Mouse (Mus musculus) forebrain, embryonic 13.5 days (tissue): ENCODE data around the gene Pknox1. TPM values are rescaled to one million over a fixed set of nuclear protein-coding genes. Genes with fewer than 3 reads are reported as not detected.
A peak's percentile ranks its signal among the peaks of the same experiment; 100 is the strongest.
"Not testable (repeated sequence)": the region's sequence is repeated elsewhere in the genome, so short reads cannot be mapped to it uniquely, and the experiment has no call there.

Experiments used
- ATAC-seq: fragments of 200-750 bp; cut with Nextera tagmentation; 2 replicates; pipeline ENCODE4 v1.8.0; 2017
- H3K27ac ChIP-seq: fragments of 300-500 bp; sonication (generic); 2 replicates; pipeline ENCODE4 v1.5.1; 2015; ENCODE audit warnings: inconsistent platforms, mild to moderate bottlenecking, moderate library complexity
- H3K27me3 ChIP-seq: fragments of 300-500 bp; sonication (generic); 2 replicates; pipeline ENCODE4 v1.6.1; 2015; ENCODE audit warnings: mild to moderate bottlenecking, inconsistent platforms
- H3K36me3 ChIP-seq: fragments of 300-500 bp; sonication (generic); 2 replicates; pipeline ENCODE4 v1.6.1; 2015; ENCODE audit warnings: mild to moderate bottlenecking, inconsistent platforms; ENCODE audit not compliant: poor library complexity, severe bottlenecking
- H3K4me1 ChIP-seq: fragments of 300-500 bp; sonication (generic); 2 replicates; pipeline ENCODE4 v1.6.1; 2015; ENCODE audit warnings: inconsistent platforms
- H3K4me2 ChIP-seq: fragments of 300-500 bp; sonication (generic); 2 replicates; pipeline ENCODE4 v1.6.1; 2015; ENCODE audit warnings: inconsistent platforms, mild to moderate bottlenecking, moderate library complexity
- H3K4me3 ChIP-seq: fragments of 300-500 bp; sonication (generic); 2 replicates; pipeline ENCODE4 v1.5.1; 2015; ENCODE audit warnings: mild to moderate bottlenecking, inconsistent platforms
- H3K9ac ChIP-seq: fragments of 300-500 bp; sonication (generic); 2 replicates; pipeline ENCODE4 v1.6.1; 2015; ENCODE audit warnings: mild to moderate bottlenecking, inconsistent platforms
- H3K9me3 ChIP-seq: fragments of 300-500 bp; sonication (generic); replicated peaks from 2 replicates; pipeline ENCODE4 v1.6.1; 2016; ENCODE audit warnings: inconsistent platforms
- WGBS: fragments of 180-500 bp; shearing (Covaris S2); methylation state at CpG from one replicate; pipeline ENCODE4 v1.1.7; 2015; 5-methylcytosine and 5-hydroxymethylcytosine counted together
- polyA plus RNA-seq: library from polyadenylated mRNA; unstranded; fragments of >200 nt; fragmentation: Nextera tagmentation; extraction: Ambion mirVana; gene quantifications from 2 replicates; pipeline ENCODE4 v1.2.1, GENCODE M21; 2015

Gene Pknox1
- 29.6 and 30.5 TPM in 2 replicates for polyA plus RNA-seq

DNA sequence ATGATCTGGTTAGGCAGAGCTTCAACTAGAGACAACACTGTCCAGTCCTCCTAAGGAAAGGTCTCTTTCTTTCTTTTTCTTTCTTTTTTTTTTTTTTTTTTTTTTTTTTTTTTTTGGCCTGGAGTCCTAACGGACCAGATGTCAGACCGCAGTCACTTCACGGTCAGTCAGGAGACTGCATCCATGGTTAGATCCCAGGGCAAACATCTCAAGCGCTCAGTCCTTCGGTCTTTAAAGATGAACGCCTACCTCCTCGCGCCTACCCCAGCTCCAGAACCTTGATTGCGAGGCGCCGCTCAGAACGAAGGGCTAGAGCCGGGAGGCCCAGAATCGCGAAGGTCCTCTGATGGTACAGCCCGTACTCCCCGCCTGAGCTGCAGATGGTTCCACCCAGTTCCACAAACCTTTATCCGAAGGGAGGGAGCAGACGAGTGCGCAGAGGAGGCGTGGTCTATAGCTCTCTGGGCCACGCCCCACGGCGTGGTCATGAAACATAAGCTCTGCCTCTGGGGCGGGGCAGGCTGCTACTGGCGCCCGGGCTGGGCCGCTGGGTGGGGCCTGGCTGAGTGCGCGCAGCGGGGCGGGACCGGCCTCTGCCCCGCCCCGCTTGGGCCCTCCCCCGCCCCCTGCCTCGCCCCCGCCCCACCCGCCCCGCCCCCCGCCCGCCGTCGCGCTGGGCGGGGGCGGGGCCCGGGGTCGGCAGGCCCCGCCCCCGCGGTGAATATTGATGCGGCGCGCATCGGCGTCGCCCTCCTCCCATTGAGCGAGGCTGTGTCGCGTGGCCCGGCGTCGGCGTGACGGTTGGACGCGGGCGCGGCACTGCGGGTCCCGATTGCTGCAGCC is at the start of gene Pknox1:
TSS of gene Pknox1 (plus strand) at position 720 of the 843 bp plus-strand sequence.
- under 1% methylated on average over 34 of the region's 72 CpGs for WGBS
- Histone ChIP-seq H3K9ac (peak within 1 kb of the TSS; percentile 84), H3K4me3 (peak within 1 kb of the TSS; percentile 73), H3K27ac (peak within 1 kb of the TSS; percentile 98), H3K4me2 (peak within 1 kb of the TSS; percentile 91), H3K36me3 (no peaks in the 10 kb centered on the region), H3K4me1 (peaks cover 41% of the 10 kb centered on the region), H3K9me3 (no peaks in the 10 kb centered on the region), H3K27me3 (no peaks in the 10 kb centered on the region)
- peak; percentile 96 for ATAC-seq

DNA sequence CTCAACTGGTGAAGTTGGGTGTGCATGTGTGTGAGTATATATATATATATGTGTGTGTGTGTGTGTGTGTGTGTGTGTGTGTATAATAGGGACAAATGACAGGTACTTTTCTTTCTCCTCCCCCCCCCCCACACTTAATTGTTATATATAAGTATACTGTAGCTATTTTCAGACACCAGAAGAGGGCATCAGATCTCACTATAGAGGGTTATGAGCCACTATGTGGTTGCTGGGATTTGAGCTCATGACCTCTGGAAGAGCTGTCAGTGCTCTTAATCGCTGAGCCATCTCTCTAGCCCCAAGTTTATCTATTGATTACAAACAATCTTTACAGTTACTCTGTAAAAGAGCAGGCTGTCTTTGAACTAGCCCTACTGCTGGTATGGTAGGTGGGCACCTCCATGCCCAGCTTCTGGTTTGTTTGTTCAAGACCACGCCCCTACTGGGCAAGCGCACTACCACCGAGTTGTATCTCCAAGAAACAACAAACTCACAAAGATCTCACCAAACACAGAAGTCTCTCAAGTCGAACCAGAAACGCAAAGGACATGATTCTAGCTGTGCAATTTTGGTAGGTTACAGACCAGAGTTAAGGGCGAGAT is 45.1 kb upstream of the Pknox1 start:
- peak overlapping the region; percentile 77 for H3K4me2 ChIP-seq
- no peaks in the 10 kb centered on the region for H3K27me3 ChIP-seq
- H3K9ac ChIP-seq: peak overlapping the region; percentile 76
- H3K4me1 ChIP-seq: peaks cover 23% of the 10 kb centered on the region
- H3K27ac ChIP-seq: no peak overlapping the region
- peak overlapping the region; percentile 72 for H3K4me3 ChIP-seq
- peak; percentile 65 for ATAC-seq
- H3K9me3 ChIP-seq: no peaks in the 10 kb centered on the region
- peaks cover 15% of the 10 kb centered on the region for H3K36me3 ChIP-seq
- 2% methylated on average over 7 of the region's 7 CpGs for whole genome bisulfite sequencing

DNA sequence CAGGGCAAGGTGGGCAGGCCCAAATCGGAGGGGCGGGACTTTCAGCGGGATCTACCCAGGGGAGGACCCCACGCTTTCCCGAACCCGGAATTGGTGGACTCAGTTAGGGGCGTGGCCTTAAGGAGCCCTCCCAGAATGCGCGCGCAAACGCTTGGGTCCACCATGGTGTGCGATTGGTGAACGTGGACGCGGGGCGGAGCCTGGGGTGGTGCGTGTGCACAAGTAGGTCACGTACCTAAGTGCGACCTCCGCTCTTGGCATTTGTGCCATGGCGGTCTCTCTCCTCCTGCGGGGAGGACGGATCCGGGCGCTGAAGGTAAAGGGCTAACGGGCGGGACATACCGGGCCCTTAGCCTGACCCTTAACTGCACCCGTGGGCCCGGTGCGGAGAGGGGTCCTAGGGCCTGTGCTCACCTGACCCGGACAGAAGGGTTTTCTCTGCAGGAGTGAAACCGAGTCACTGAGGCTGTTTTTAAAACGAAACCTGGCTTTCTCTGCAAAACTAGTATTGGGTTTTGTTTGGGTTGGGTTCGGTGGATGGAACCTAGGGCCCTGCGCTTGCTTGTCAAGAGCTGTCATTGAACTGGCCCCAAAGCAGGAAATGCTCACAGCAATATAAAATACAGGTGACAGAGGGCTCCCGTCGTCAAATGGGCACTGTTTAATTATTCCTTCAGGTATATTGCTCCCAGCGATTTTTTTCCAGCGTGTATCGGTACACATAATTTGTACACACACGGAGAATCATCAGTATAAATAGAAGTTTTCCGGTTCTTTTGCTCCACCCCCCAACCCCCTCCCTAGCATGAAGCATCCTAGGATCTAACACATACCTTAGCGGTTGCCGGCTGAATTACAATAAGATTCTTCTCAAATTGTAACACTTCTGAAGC is 44.3 kb upstream of the Pknox1 start, which contains the start of the genes Wdr4 and Ndufv3:
TSS of gene Wdr4 (minus strand) at position 35 of the 893 bp plus-strand sequence.
TSS of gene Ndufv3 (plus strand) at position 170 of the 893 bp plus-strand sequence.
- Histone ChIP-seq H3K27ac (peak within 1 kb of the TSS; percentile 78), H3K4me2 (peak within 1 kb of the TSS; percentile 77), H3K27me3 (no peaks in the 10 kb centered on the region), H3K36me3 (peaks cover 20% of the 10 kb centered on the region), H3K9me3 (no peaks in the 10 kb centered on the region), H3K9ac (peak within 1 kb of the TSS; percentile 76), H3K4me3 (peak within 1 kb of the TSS; percentile 72), H3K4me1 (peaks cover 23% of the 10 kb centered on the region)
- WGBS: under 1% methylated on average over 45 of the region's 45 CpGs
- ATAC-seq: peak; percentile 97

DNA sequence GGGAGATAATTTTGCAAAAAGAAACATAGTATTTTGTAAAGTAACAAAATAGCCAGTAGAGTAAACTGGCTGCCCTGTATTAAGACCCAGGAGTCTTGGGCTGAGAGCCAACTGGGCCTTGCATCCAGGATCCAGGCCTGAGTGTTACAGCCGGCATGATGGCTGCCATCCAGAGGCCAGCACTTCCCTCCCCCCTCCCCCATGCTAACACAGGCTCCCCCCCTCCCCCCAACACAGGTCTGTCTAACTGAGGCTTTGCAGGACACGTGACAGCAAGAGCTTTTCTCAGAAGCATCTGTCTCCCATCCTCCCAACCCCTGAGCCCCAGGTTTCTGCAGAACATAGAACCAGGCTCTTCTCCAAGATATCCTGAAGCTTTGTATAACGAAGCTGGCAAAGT is 43.6 kb upstream of the Pknox1 start:
- Histone ChIP-seq H3K27ac (peak overlapping the region; percentile 78), H3K27me3 (no peaks in the 10 kb centered on the region), H3K9ac (peak overlapping the region; percentile 76; the same call in 1 of the 2 replicates), H3K4me1 (peaks cover 23% of the 10 kb centered on the region), H3K4me3 (peak overlapping the region; percentile 72), H3K9me3 (no peaks in the 10 kb centered on the region), H3K4me2 (peak overlapping the region; percentile 77), H3K36me3 (peaks cover 23% of the 10 kb centered on the region)
- peak; percentile 20; the same call in 1 of the 2 replicates for ATAC-seq
- 14% methylated on average over 3 of the region's 3 CpGs for WGBS

DNA sequence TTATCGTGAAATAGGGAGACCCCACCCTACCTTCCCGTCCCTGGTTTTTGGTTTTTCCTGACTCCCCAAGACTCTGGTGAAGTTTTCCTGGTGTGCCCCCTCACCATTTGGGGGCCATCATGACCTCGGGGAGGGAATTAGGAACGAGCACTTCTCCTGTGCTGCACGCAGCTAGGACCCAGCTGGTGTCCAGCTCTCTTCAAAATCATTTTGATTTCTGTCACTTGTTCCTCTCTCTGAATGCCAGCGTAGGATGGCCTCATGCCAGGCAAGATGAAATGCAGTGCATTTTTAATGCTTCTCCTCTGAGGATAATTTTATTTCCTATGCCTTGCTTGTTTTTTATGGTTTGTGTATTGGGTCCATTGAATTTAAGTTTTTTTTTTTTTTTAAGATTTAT is 42.6 kb upstream of the Pknox1 start:
- H3K27me3 ChIP-seq: no peaks in the 10 kb centered on the region
- peak overlapping the region; percentile 77; the same call in 1 of the 2 replicates for H3K4me2 ChIP-seq
- no peak overlapping the region for H3K4me3 ChIP-seq
- H3K9me3 ChIP-seq: no peaks in the 10 kb centered on the region
- no peak for ATAC-seq
- H3K36me3 ChIP-seq: peaks cover 27% of the 10 kb centered on the region
- H3K27ac ChIP-seq: peak overlapping the region; percentile 78
- H3K4me1 ChIP-seq: peaks cover 23% of the 10 kb centered on the region
- 81% methylated on average over 6 of the region's 6 CpGs for WGBS
- no peak overlapping the region for H3K9ac ChIP-seq

DNA sequence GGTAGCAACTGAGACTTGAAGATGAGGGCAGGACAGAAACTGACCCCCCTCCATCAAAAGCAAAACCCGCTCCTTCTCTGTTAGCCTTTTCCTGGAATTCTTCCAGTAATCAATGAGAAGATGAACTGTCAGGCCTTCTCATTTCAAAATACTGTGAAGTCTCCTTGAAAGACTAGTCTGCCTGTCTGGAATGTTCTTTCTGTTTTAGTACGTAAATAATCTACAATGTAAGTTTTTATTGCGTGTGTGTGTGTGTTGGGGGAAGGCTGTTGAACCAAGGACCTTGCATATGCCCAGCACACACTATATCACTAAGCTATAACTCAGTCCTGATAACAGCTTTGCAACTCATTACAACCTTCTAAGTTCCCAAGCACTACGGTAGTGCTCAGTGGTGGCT is 39.4 kb upstream of the Pknox1 start:
- H3K36me3 ChIP-seq: peaks cover 49% of the 10 kb centered on the region
- 96% methylated on average over 4 of the region's 4 CpGs for WGBS
- H3K9ac ChIP-seq: no peak overlapping the region
- H3K27ac ChIP-seq: no peak overlapping the region
- no peak overlapping the region for H3K4me3 ChIP-seq
- no peak for ATAC-seq
- H3K4me2 ChIP-seq: no peak overlapping the region
- H3K9me3 ChIP-seq: no peaks in the 10 kb centered on the region
- H3K27me3 ChIP-seq: no peaks in the 10 kb centered on the region
- peaks cover 27% of the 10 kb centered on the region for H3K4me1 ChIP-seq

DNA sequence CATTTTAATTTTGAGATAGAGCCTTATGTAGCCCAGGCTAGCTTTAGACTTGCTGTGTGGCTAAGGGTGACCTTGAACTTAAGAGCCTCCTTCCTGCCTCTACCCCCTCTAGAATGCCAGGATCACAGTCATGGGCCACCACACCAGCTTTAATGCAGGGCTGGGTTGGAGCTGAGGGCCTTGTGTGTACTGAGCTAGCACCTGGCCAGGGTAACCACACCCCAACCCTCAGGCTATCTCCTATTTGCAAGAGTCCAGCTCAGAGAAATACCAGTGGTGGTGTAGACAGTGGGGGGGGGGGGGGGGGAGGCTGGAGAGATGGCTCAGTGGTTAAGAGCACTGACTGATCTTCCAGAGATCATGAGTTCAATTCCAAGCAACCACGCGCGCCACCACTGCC is 38.7 kb upstream of the Pknox1 start:
- no peaks in the 10 kb centered on the region for H3K9me3 ChIP-seq
- H3K4me1 ChIP-seq: peaks cover 22% of the 10 kb centered on the region
- WGBS: 100% methylated on average over 3 of the region's 3 CpGs
- H3K4me3 ChIP-seq: no peak overlapping the region
- no peak overlapping the region for H3K27ac ChIP-seq
- H3K36me3 ChIP-seq: peaks cover 53% of the 10 kb centered on the region
- no peak overlapping the region for H3K4me2 ChIP-seq
- no peak for ATAC-seq
- no peaks in the 10 kb centered on the region for H3K27me3 ChIP-seq
- no peak overlapping the region for H3K9ac ChIP-seq

DNA sequence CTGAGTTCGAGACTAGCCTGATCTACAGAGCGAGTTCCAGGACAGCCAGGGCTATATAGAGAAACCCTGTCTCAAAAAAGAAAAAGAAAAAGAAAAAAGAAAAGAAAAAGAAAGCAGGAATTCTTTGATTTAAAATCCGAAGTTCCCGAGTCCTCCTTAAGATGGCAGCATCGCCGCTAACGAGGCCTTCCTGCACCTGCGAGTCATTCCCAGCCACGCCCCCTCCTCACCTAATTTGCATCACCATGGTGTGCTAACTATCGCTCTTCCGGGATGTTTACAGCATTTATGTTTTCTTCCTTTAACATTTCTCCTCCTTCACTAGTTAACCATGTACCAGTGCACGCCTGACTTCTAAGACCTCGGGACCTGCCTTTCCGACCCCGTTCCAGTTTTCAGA is 35.2 kb upstream of the Pknox1 start:
- peak; percentile 75; the same call in 1 of the 2 replicates for ATAC-seq
- H3K4me1 ChIP-seq: peaks cover 5% of the 10 kb centered on the region; the same call in 1 of the 2 replicates
- H3K9ac ChIP-seq: no peak overlapping the region
- no peaks in the 10 kb centered on the region for H3K9me3 ChIP-seq
- no peak overlapping the region for H3K4me3 ChIP-seq
- no peaks in the 10 kb centered on the region for H3K27me3 ChIP-seq
- peak overlapping the region; percentile 35 for H3K4me2 ChIP-seq
- no peak overlapping the region for H3K27ac ChIP-seq
- H3K36me3 ChIP-seq: peaks cover 49% of the 10 kb centered on the region
- WGBS: 26% methylated on average over 15 of the region's 15 CpGs

DNA sequence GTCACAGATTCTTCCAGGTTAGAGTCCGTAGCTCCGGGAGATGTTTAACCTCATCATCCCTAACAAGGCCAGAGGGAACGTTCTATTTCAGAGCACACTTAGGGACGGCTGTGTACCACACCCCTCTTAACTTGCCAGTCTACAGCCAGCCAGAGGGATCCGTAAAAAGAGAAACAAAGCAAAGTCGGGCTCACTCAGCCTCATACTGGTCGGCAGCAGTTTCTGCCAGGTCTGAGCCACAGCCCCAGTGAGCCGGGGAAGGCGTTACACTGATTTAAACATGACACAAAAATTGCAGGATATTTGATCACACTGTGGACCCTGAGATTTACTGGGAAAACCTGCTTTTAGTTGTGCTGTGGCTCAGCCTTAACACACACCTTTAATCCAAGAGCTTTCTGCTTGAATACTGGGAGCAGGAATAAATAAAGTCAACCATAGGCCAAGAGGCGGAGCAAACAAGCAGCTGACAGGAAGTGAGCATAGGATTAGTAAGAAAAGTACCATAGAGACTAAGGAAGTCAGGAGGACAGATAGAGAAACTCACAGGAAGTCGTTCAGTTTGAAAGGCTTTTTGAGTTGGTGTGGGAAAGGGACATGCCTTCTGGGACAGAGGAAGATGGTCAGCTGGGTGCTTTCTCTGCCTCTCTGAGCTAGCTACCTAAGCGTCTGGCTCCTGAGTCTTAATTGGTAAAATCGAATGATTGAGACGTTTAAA is 32.9 kb upstream of the Pknox1 start:
- peaks cover 41% of the 10 kb centered on the region for H3K36me3 ChIP-seq
- no peaks in the 10 kb centered on the region for H3K27me3 ChIP-seq
- no peaks in the 10 kb centered on the region for H3K9me3 ChIP-seq
- no peak overlapping the region for H3K9ac ChIP-seq
- H3K4me2 ChIP-seq: no peak overlapping the region
- H3K4me3 ChIP-seq: no peak overlapping the region
- 93% methylated on average over 14 of the region's 14 CpGs for WGBS
- no peak for ATAC-seq
- H3K27ac ChIP-seq: peak overlapping the region; percentile 17; the same call in 1 of the 2 replicates
- H3K4me1 ChIP-seq: peaks cover 20% of the 10 kb centered on the region

DNA sequence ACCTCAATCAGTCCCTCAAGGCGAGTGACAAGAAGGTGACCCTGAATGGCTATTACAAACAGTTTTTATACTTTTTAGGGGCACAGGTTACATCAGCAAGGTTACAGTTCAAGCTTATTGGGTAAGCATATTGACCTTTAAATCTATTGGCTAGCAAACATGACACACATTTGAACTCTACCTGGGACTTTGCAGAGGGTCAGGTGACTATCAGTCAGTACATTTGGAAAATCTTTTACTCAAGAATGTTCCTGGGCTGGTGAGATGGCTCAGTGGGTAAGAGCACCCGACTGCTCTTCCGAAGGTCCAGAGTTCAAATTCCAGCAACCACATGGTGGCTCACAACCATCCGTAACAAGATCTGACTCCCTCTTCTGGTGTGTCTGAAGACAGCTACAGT is 32.2 kb upstream of the Pknox1 start:
- H3K9ac ChIP-seq, H3K27ac ChIP-seq, ATAC-seq, H3K4me2 ChIP-seq, H3K4me3 ChIP-seq, H3K9me3 ChIP-seq, H3K27me3 ChIP-seq: not testable (repeated sequence)
- WGBS: 97% methylated on average over 4 of the region's 4 CpGs
- Histone ChIP-seq H3K36me3 (peaks cover 34% of the 10 kb centered on the region), H3K4me1 (peaks cover 23% of the 10 kb centered on the region)

DNA sequence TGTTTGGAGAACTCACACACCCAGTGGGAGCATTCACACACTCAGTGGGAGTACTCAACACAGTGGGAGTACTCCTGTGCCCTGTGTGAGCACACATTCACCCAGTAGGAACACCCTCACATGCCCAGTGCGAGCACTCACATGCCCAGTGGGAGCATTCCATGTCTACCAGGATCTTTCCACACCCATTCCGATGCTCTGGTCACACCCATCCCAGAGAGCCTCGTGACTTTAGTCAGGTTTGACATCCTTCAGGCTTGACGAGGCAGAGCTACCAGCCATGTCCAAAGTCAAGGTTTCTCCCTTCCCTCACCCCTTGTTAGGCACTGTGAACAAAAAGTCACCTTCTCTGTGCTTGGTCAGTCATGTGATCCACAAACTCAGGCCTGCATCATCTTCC is 29.2 kb upstream of the Pknox1 start:
- Histone ChIP-seq H3K9me3 (no peaks in the 10 kb centered on the region), H3K27me3 (no peaks in the 10 kb centered on the region), H3K4me1 (peaks cover 19% of the 10 kb centered on the region), H3K9ac (0 out of 2 replicates have a peak overlapping the region, but pooled peaks have one; percentile 17), H3K4me3 (no peak overlapping the region), H3K36me3 (peaks cover 16% of the 10 kb centered on the region), H3K4me2 (peak overlapping the region; percentile 44), H3K27ac (peak overlapping the region; percentile 99)
- WGBS: 64% methylated on average over 4 of the region's 4 CpGs
- peak; percentile 23 for ATAC-seq
